ENCODE assay signal across 10 mouse cellular contexts in the genomic region with DNA sequence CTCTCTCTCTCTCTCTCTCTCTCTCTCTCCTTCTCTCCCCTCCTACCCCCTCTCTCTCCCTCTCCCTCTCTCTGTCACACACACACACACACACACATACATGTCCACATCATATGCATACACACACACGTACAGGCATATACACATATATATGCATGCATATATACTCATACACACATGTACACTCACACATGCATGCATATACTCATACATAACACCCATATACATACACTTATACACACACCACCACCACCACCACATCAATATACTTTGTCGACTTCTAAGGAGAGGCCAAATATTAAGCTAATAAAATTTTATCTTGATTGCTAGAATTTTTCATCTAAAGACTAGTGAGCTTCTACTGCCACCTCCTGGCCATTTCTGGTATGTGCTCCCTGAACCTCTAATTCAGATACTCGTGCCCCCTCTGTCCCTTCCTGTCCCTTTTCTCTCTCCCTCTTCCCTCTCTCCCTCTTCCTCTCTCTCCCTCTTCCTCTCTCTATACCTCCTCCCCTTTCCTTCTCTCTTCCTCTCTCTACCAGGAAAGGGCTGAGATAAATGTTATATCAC. TPM values are rescaled to one million over a fixed set of nuclear protein-coding genes. Genes with fewer than 3 reads are reported as not detected.
DNase-seq lines count a peak whose midpoint lies in the region; ATAC-seq and TF ChIP-seq lines count a peak whose summit lies in the region.
"Had no signal": no experiment of that assay in that cellular context is flagged by ENCODE, and none has a peak within 500 bp of the region (broad histone marks: within the 10 kb centered on the region; RNA-seq: fewer than 3 reads in every experiment).

No protein-coding gene starts in this region.

- H3K27ac ChIP-seq in hindbrain, embryonic 10.5 days = no peak overlapping the region
- H3K27ac ChIP-seq in hindbrain, embryonic 12.5 days = no peak overlapping the region
- H3K27ac ChIP-seq in ES-E14 (ENCODE audit: insufficient read depth, low read depth, low read length, poor library complexity, severe bottlenecking) = no peak overlapping the region
- no peak overlapping the region for H3K27ac ChIP-seq in midbrain, embryonic 15.5 days
- H3K27ac ChIP-seq: embryonic facial prominence, embryonic 13.5 days; limb, embryonic 13.5 days had no signal

- no peak overlapping the region for H3K4me3 ChIP-seq in hindbrain, embryonic 10.5 days
- no peak overlapping the region for H3K4me3 ChIP-seq in hindbrain, embryonic 12.5 days
- no peak overlapping the region for H3K4me3 ChIP-seq in ES-E14 (ENCODE audit: insufficient read depth in 1 of 2, low read depth in 1 of 2, low read length in 2 of 2, poor library complexity in 1 of 2, severe bottlenecking in 1 of 2)
- no peak overlapping the region for H3K4me3 ChIP-seq in midbrain, embryonic 15.5 days
- H3K4me3 ChIP-seq: embryonic facial prominence, embryonic 13.5 days; limb, embryonic 13.5 days had no signal

- 34% methylated on average over 3 of the region's 3 CpGs for WGBS in hindbrain, embryonic 10.5 days
- 36% methylated on average over 3 of the region's 3 CpGs for WGBS in hindbrain, embryonic 12.5 days
- WGBS in midbrain, embryonic 15.5 days = 34% methylated on average over 3 of the region's 3 CpGs

- ATAC-seq in hindbrain, embryonic 12.5 days (ENCODE audit: low FRiP score) = no peak
- ATAC-seq in midbrain, embryonic 15.5 days (replicated peaks) = peak; percentile 48; the same call in 1 of the 2 replicates

- no peaks in the 10 kb centered on the region for H3K27me3 ChIP-seq in hindbrain, embryonic 10.5 days (ENCODE audit: insufficient read depth, poor library complexity, severe bottlenecking)
- no peaks in the 10 kb centered on the region for H3K27me3 ChIP-seq in hindbrain, embryonic 12.5 days
- no peaks in the 10 kb centered on the region for H3K27me3 ChIP-seq in midbrain, embryonic 15.5 days (replicated peaks)
- H3K27me3 ChIP-seq: embryonic facial prominence, embryonic 13.5 days; limb, embryonic 13.5 days had no signal

- DNase-seq in hindbrain, embryonic 10.5 days (ENCODE audit: low spot score) = peak; percentile 29
- peak; percentile 21 for DNase-seq in ES-E14 (ENCODE audit: low read depth, low spot score)
- DNase-seq in c-Kit-positive CD71-positive TER-119-negative erythroid progenitor cells, embryonic 14.5 days (ENCODE audit: low read depth) = peak; percentile 30
- DNase-seq in forelimb bud, embryonic 11.5 days (ENCODE audit: low read depth, low spot score) = peak; percentile 46
- DNase-seq in layer of hippocampus, postnatal 14 days (ENCODE audit: low spot score in 2 of 2) = peak; percentile 48 to 63
- peak; percentile 58 for DNase-seq in thymus, postnatal 14 days

- H3K4me2 ChIP-seq in hindbrain, embryonic 12.5 days (replicated peaks) = no peak overlapping the region
- no peak overlapping the region for H3K4me2 ChIP-seq in midbrain, embryonic 15.5 days
- H3K4me2 ChIP-seq: embryonic facial prominence, embryonic 13.5 days; limb, embryonic 13.5 days had no signal

- H3K36me3 ChIP-seq in hindbrain, embryonic 10.5 days = no peaks in the 10 kb centered on the region
- no peaks in the 10 kb centered on the region for H3K36me3 ChIP-seq in hindbrain, embryonic 12.5 days
- H3K36me3 ChIP-seq in ES-E14 (ENCODE audit: control insufficient read depth, insufficient read depth, low read length, poor library complexity, severe bottlenecking) = no peaks in the 10 kb centered on the region
- H3K36me3 ChIP-seq in midbrain, embryonic 15.5 days (replicated peaks) = no peaks in the 10 kb centered on the region
- H3K36me3 ChIP-seq: embryonic facial prominence, embryonic 13.5 days; limb, embryonic 13.5 days had no signal

- in situ Hi-C loops in ES-E14 (cut with MboI; ENCODE audit: low sequenced_read_pairs in 2 of 2, unreplicated experiment in 2 of 2) = loop anchor here in 1 of 2 experiments (10.0 kb wide), 1 partner anchor 517 kb away; a partner anchor contains a TSS

- no peaks in the 10 kb centered on the region for H3K9me3 ChIP-seq in hindbrain, embryonic 10.5 days
- no peaks in the 10 kb centered on the region for H3K9me3 ChIP-seq in hindbrain, embryonic 12.5 days (replicated peaks)
- H3K9me3 ChIP-seq in ES-E14 (ENCODE audit: control insufficient read depth, insufficient read depth, low read depth, low read length) = no peaks in the 10 kb centered on the region
- no peaks in the 10 kb centered on the region for H3K9me3 ChIP-seq in midbrain, embryonic 15.5 days
- H3K9me3 ChIP-seq: embryonic facial prominence, embryonic 13.5 days; limb, embryonic 13.5 days had no signal

- H3K9ac ChIP-seq in hindbrain, embryonic 12.5 days = no peak overlapping the region
- no peak overlapping the region for H3K9ac ChIP-seq in ES-E14 (ENCODE audit: insufficient read depth, low read depth, low read length, poor library complexity, severe bottlenecking)
- no peak overlapping the region for H3K9ac ChIP-seq in midbrain, embryonic 15.5 days
- H3K9ac ChIP-seq: embryonic facial prominence, embryonic 13.5 days; limb, embryonic 13.5 days had no signal

- H3K4me1 ChIP-seq in hindbrain, embryonic 10.5 days (replicated peaks) = no peaks in the 10 kb centered on the region
- H3K4me1 ChIP-seq in hindbrain, embryonic 12.5 days = no peaks in the 10 kb centered on the region
- H3K4me1 ChIP-seq in ES-E14 (ENCODE audit: control insufficient read depth in 2 of 2, insufficient read depth in 2 of 2, low read length in 2 of 2, poor library complexity in 1 of 2) = no peaks in the 10 kb centered on the region
- H3K4me1 ChIP-seq in midbrain, embryonic 15.5 days = no peaks in the 10 kb centered on the region
- H3K4me1 ChIP-seq: embryonic facial prominence, embryonic 13.5 days; limb, embryonic 13.5 days had no signal

TF ChIP-seq in ES-E14, 5 proteins besides CTCF, POLR2A, EP300 and RAD21:
- TF ChIP-seq ZC3H11A (IDR thresholded peaks at IDR 0.05; ENCODE audit: borderline replicate concordance, low read depth, low read length) (peak; percentile 63; the same call in 1 of the 2 replicates), CHD2 (IDR thresholded peaks at IDR 0.05; ENCODE audit: low read depth, low read length) (no peak)

RNA-seq across cellular contexts. Expression of a gene that starts 59.2 kb away (rescaled TPM):
- 8.1 and 8.9 TPM in 2 replicates for polyA plus RNA-seq in hindbrain, embryonic 10.5 days (2016; fragmentation: Nextera tagmentation; extraction: Ambion mirVana)
- polyA plus RNA-seq in hindbrain, embryonic 12.5 days (2016; fragmentation: Nextera tagmentation; extraction: Ambion mirVana) = 5.9 and 7.8 TPM in 2 replicates
- total RNA-seq in ES-E14 (2012; rRNA removed) = 2.3 and 2.8 TPM in 2 replicates
- 1 to 10 TPM; 1.2 to 2.3 TPM for total RNA-seq in layer of hippocampus, postnatal 14 days (2021)
- 3.4 and 3.9 TPM in 2 replicates for polyA plus RNA-seq in midbrain, embryonic 15.5 days (2015; fragmentation: Nextera tagmentation; extraction: Ambion mirVana)
